8 mouse cellular contexts compared by ENCODE assay signal in the genomic region with DNA sequence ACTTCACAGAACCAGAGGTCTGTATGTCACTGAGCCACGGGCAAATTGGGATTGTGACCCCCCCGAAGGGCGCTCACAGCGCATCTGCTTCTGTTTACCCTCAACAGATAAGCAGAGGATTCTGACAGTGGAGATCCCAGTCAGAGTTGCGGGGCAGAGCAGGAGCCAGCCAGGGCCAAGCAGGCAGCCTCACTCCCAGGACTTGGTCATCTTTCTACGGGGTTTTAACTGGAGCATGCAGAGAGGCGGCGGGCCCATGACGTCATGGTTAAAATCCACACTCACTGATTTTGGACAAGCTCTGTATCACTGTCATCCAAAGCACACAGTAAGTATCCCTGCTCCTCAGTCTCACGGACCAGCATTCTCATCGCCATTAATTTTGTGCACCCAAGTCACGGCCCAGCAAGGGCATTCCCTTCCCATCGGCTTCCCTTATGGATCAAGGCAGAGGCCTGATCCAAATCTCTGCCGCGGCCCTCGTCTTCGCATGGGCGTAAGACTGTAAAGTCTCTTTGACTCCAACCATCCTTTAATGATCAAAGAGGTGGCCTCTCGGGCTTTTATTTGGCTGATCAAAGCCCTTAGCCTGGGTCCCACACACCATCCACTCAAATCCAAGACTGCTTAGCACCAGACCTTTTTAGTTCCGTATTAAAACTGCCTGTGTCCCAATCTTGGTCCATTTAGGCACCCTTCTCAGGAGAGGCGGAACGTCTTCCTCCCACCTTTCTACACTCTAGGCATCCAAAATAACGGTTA. TPM values are rescaled to one million over a fixed set of nuclear protein-coding genes. Genes with fewer than 3 reads are reported as not detected.
DNase-seq lines count a peak whose midpoint lies in the region; ATAC-seq and TF ChIP-seq lines count a peak whose summit lies in the region.

No protein-coding gene starts in this region.

- peaks cover 49% of the 10 kb centered on the region for H3K4me1 ChIP-seq in kidney, embryonic 16.5 days (ENCODE audit: insufficient read depth, low read length)
- H3K4me1 ChIP-seq in kidney, adult 2 months (ENCODE audit: control insufficient read depth, insufficient read depth, low read length): 0 out of 2 replicates have a peak, but pooled peaks cover 3% of the 10 kb centered on the region
- H3K4me1 ChIP-seq in bone marrow macrophage, adult 2 months (ENCODE audit: control insufficient read depth, insufficient read depth, low read length): peaks cover 58% of the 10 kb centered on the region
- peaks cover 48% of the 10 kb centered on the region for H3K4me1 ChIP-seq in hindbrain, embryonic 10.5 days (replicated peaks)
- peaks cover 23% of the 10 kb centered on the region for H3K4me1 ChIP-seq in midbrain, embryonic 11.5 days (ENCODE audit: control insufficient read depth, insufficient read depth, low read length)

- peak overlapping the region; percentile 71 for H3K27ac ChIP-seq in kidney, embryonic 16.5 days (ENCODE audit: low read length)
- no peak overlapping the region for H3K27ac ChIP-seq in kidney, adult 2 months (ENCODE audit: insufficient read depth, low read depth, low read length)
- H3K27ac ChIP-seq in bone marrow macrophage, adult 2 months (ENCODE audit: insufficient read depth, low read depth, low read length): peak overlapping the region; percentile 99
- peak overlapping the region; percentile 93 for H3K27ac ChIP-seq in hindbrain, embryonic 10.5 days
- H3K27ac ChIP-seq in midbrain, embryonic 11.5 days (ENCODE audit: low read depth, low read length): no peak overlapping the region

- no peaks in the 10 kb centered on the region for H3K9me3 ChIP-seq in kidney, embryonic 16.5 days (ENCODE audit: low read length)
- H3K9me3 ChIP-seq in hindbrain, embryonic 10.5 days: no peaks in the 10 kb centered on the region
- H3K9me3 ChIP-seq in midbrain, embryonic 11.5 days (ENCODE audit: control insufficient read depth, low read length): no peaks in the 10 kb centered on the region

- TF ChIP-seq POLR2A in kidney, adult 2 months (IDR thresholded peaks at IDR 0.05; ENCODE audit: low read depth, low read length): no peak
- TF ChIP-seq POLR2A in bone marrow macrophage, adult 2 months (IDR thresholded peaks at IDR 0.05; ENCODE audit: borderline replicate concordance, low read depth, low read length): no peak

- ATAC-seq in kidney, embryonic 16.5 days (ENCODE audit: low FRiP score, low TSS enrichment): no peak
- ATAC-seq in midbrain, embryonic 11.5 days (ENCODE audit: low FRiP score): peak; percentile 30

- WGBS in kidney, embryonic 16.5 days: 27% methylated on average over 23 of the region's 23 CpGs
- WGBS in kidney, adult 2 months: 70% methylated on average over 23 of the region's 23 CpGs
- 39% methylated on average over 23 of the region's 23 CpGs for WGBS in hindbrain, embryonic 10.5 days
- 25% methylated on average over 23 of the region's 23 CpGs for WGBS in midbrain, embryonic 11.5 days

- intact Hi-C loops in left cerebral cortex, postnatal 4 days (cut with DNase I): no loop called here

- no peak for DNase-seq in kidney, adult 2 months
- peak; percentile 55 for DNase-seq in hindbrain, embryonic 10.5 days (ENCODE audit: low spot score)
- DNase-seq in midbrain, embryonic 11.5 days (ENCODE audit: low spot score, missing footprints): peak; percentile 92
- no peak for DNase-seq in left cerebral cortex, postnatal 4 days
- DNase-seq in adipocyte (ENCODE audit: low spot score): no peak
- DNase-seq in kidney, postnatal 10 days: no peak

- TF ChIP-seq CTCF in kidney, adult 2 months (conservative IDR thresholded peaks at IDR 0.05; ENCODE audit: insufficient read depth, insufficient read length, low read depth, low read length): no peak
- no peak for TF ChIP-seq CTCF in bone marrow macrophage, adult 2 months (IDR thresholded peaks at IDR 0.05; ENCODE audit: low read depth, low read length)

- no peaks in the 10 kb centered on the region for H3K27me3 ChIP-seq in kidney, embryonic 16.5 days (ENCODE audit: insufficient read depth, low read length)
- H3K27me3 ChIP-seq in kidney, adult 2 months (replicated peaks; ENCODE audit: control insufficient read depth, insufficient read depth, low read length): no peaks in the 10 kb centered on the region
- 0 out of 2 replicates have a peak, but pooled peaks cover 4% of the 10 kb centered on the region for H3K27me3 ChIP-seq in hindbrain, embryonic 10.5 days (ENCODE audit: insufficient read depth, poor library complexity, severe bottlenecking)
- H3K27me3 ChIP-seq in midbrain, embryonic 11.5 days (ENCODE audit: control insufficient read depth, insufficient read depth, low read length): no peaks in the 10 kb centered on the region

- peak overlapping the region; percentile 93 for H3K4me2 ChIP-seq in kidney, embryonic 16.5 days (replicated peaks; ENCODE audit: low read depth, low read length)
- H3K4me2 ChIP-seq in midbrain, embryonic 11.5 days: peak overlapping the region; percentile 95

- H3K4me3 ChIP-seq in kidney, embryonic 16.5 days (ENCODE audit: low read length): peak overlapping the region; percentile 70
- no peak overlapping the region for H3K4me3 ChIP-seq in kidney, adult 2 months (ENCODE audit: insufficient read depth, low read depth, low read length)
- peak overlapping the region; percentile 88 for H3K4me3 ChIP-seq in bone marrow macrophage, adult 2 months (ENCODE audit: insufficient read depth, low read length)
- peak overlapping the region; percentile 71 for H3K4me3 ChIP-seq in hindbrain, embryonic 10.5 days
- peak overlapping the region; percentile 50 for H3K4me3 ChIP-seq in midbrain, embryonic 11.5 days (ENCODE audit: low read depth, low read length)

- peak overlapping the region; percentile 85 for H3K9ac ChIP-seq in kidney, embryonic 16.5 days (replicated peaks; ENCODE audit: low read length)
- H3K9ac ChIP-seq in midbrain, embryonic 11.5 days (ENCODE audit: low read length): peak overlapping the region; percentile 80

- H3K36me3 ChIP-seq in kidney, embryonic 16.5 days (ENCODE audit: insufficient read depth, low read length): no peaks in the 10 kb centered on the region
- no peaks in the 10 kb centered on the region for H3K36me3 ChIP-seq in kidney, adult 2 months (ENCODE audit: control insufficient read depth, insufficient read depth, low read length)
- 0 out of 2 replicates have a peak, but pooled peaks cover 6% of the 10 kb centered on the region for H3K36me3 ChIP-seq in hindbrain, embryonic 10.5 days
- no peaks in the 10 kb centered on the region for H3K36me3 ChIP-seq in midbrain, embryonic 11.5 days (ENCODE audit: control insufficient read depth, insufficient read depth, low read length)

RNA-seq across cellular contexts. Expression of gene Cmtm7, which starts 1.5 kb away (rescaled TPM):
- polyA plus RNA-seq in kidney, embryonic 16.5 days (2015; fragmentation: Nextera tagmentation; extraction: Ambion mirVana): 111 and 117 TPM in 2 replicates
- polyA plus RNA-seq in kidney, adult 2 months (2012; rRNA removed): 58.2 and 61.0 TPM in 2 replicates
- polyA plus RNA-seq in bone marrow macrophage, adult 2 months (2012; ENCODE audit: insufficient read depth, insufficient read length, missing spikeins): 184 and 192 TPM in 2 replicates
- polyA plus RNA-seq in hindbrain, embryonic 10.5 days (2016; fragmentation: Nextera tagmentation; extraction: Ambion mirVana): 96.0 and 108 TPM in 2 replicates
- 51.5 and 60.0 TPM in 2 replicates for polyA plus RNA-seq in midbrain, embryonic 11.5 days (2014; fragmentation: Nextera tagmentation; extraction: Ambion mirVana)
- total RNA-seq in left cerebral cortex, postnatal 4 days (2021): 1 to 10 TPM; 3.1 to 3.8 TPM

RNA-seq across cellular contexts. Expression of gene Cmtm6, which starts 49.2 kb away (rescaled TPM):
- 67.0 and 73.5 TPM in 2 replicates for polyA plus RNA-seq in kidney, embryonic 16.5 days (2015; fragmentation: Nextera tagmentation; extraction: Ambion mirVana)
- 68.7 and 70.5 TPM in 2 replicates for polyA plus RNA-seq in kidney, adult 2 months (2012; rRNA removed)
- 95.2 and 96.3 TPM in 2 replicates for polyA plus RNA-seq in bone marrow macrophage, adult 2 months (2012; ENCODE audit: insufficient read depth, insufficient read length, missing spikeins)
- polyA plus RNA-seq in hindbrain, embryonic 10.5 days (2016; fragmentation: Nextera tagmentation; extraction: Ambion mirVana): 23.8 and 30.0 TPM in 2 replicates
- polyA plus RNA-seq in midbrain, embryonic 11.5 days (2014; fragmentation: Nextera tagmentation; extraction: Ambion mirVana): 26.0 and 26.1 TPM in 2 replicates
- 10 to 100 TPM; 19.6 to 20.6 TPM for total RNA-seq in left cerebral cortex, postnatal 4 days (2021)

Comparison
In these comparisons a context has a peak if more than half of its experiments do, and no peak if none do; other contexts are left out.
1. H3K27ac ChIP-seq: peak in kidney, embryonic 16.5 days (single experiment), bone marrow macrophage, adult 2 months (single experiment) and hindbrain, embryonic 10.5 days (single experiment); none in kidney, adult 2 months (single experiment) and midbrain, embryonic 11.5 days (single experiment).
2. DNase-seq: peak in hindbrain, embryonic 10.5 days (single experiment) and midbrain, embryonic 11.5 days (single experiment); none in kidney, adult 2 months (single experiment), left cerebral cortex, postnatal 4 days (single experiment), adipocyte (single experiment) and kidney, postnatal 10 days (single experiment).